Mouse (Mus musculus) thymus, postnatal 14 days (tissue): ENCODE measurements around the gene Fnip2.

ENCODE experiments used
- DNase-seq: peaks from one replicate; pipeline ENCODE4 v3.0.0; 2021

Gene Fnip2

DNA sequence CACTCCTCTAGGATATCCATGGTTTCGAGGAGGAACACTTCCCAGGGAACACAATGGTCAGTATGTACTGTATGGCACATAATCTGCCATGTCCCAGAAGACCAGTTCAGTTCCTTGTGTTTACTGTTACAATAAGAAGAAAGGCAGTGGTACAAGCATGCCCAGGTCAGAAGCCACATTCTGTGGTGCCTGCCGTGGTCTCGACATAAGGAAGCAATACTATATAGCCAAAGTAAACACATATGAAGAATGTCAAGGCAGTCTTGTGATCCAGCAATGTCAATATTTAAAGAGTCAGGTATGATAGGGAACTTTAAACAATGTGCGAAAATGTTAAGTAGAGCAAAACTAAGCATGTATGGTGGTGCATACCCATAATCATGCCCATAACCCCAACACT is 44.2 kb downstream of the Fnip2 start:
- no peak for DNase-seq

DNA sequence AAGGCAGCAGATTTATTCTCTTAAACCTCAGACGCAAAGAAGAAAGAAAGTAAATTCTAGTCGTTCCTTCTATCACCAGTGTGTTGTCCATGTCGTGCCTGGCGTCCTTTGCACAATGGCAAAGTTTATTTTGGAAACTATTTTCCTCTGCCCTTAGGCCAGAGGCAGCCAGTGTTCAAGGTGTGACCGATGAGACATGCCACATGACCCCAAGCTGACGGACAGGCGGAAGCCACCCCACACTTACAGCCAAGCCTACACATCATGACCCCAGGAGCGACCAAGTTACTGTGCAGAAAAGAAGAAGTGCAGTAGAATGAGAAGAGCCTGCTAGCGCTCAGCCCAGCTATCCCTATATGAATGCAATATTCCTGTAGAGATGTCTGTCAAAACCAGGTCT is 47.7 kb downstream of the Fnip2 start:
- DNase-seq, result no peak

DNA sequence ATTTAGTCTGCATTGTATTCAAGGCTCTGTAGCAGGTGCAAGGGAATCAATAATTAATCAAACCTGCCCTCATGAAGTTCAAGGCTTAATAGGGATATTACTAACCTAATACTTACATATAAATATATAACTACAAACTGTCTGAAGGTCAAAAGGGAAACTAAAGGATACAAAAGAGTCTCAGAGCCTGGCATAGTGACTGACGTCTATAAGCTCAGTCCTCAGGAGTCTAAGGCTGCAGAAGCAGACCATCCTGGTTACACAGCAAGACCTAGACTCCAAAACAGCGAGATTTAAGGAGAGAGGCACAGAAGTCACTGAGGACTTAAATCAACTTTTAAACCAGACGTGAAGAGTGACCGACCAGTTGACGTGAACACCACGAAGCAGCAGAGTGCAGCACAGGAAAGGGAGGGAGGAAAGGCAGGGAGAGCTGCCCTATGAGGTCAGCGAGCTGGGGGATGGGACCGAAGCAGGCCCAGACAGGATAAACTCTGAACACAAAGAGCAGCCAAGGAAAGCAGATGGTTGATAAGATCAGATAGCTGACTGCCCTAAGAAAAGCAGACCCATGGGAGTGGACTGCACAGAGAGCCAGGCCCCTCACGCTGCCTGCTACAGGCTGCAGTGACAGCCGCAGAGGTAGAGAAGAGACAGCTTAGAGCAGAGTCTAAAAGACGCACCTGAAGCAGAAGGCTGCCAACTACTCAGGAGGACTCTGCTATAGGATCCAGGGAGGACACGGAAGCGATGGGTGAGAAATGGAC is 48.7 kb downstream of the Fnip2 start:
- DNase-seq, result no peak

DNA sequence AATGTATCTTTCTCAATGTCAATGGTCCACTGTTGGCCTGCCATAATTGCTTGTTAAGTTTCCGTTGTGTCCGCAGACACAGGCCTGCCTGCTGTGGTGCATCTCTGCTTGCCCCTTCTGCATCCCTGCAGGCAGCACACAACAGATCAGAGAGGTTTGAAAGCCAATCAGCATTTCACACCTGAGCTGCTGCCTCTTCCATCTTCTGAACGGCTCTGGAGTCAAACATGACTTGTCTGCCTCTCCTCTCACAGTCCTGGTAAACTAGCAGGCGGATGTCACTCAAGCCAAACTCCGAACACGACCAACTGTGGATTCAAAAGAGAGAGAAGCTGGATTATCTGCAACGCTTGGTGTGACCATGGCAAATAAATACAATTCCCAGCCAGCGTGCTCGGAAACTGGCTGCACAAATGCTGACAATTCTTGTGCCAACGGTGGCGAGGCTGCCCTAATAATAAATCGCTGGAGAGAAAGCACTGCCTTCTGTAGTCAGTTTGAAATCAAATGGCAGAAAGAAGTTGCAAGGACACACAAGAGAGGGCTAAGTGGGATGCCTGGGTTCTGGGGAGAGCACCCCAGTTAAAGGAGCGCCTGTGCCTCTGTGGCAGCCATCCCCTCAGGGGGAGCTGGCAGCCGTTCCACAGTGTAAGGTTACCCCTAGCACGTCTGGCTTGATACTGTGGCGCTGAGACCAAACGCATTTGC is 49.6 kb downstream of the Fnip2 start:
- DNase-seq, result no peak

DNA sequence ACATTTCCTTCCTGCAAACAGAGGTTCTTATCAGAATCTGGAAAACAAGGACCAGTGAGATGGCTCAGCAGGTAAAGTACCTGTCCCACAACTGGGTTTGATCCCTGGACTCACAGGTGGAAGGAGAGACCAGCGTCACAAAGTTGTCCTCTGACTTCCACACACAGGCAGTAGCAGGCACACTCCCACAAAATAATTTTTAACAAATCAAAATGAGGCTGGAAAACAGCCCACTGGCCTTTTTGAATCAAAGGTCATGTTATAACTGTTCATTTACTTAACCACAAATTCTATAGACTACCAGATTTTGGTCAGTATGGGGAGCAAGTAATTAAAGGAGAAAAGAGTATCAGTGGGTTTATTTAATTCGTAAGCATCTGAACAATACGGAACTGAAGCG is 50.6 kb downstream of the Fnip2 start:
- DNase-seq, result no peak

DNA sequence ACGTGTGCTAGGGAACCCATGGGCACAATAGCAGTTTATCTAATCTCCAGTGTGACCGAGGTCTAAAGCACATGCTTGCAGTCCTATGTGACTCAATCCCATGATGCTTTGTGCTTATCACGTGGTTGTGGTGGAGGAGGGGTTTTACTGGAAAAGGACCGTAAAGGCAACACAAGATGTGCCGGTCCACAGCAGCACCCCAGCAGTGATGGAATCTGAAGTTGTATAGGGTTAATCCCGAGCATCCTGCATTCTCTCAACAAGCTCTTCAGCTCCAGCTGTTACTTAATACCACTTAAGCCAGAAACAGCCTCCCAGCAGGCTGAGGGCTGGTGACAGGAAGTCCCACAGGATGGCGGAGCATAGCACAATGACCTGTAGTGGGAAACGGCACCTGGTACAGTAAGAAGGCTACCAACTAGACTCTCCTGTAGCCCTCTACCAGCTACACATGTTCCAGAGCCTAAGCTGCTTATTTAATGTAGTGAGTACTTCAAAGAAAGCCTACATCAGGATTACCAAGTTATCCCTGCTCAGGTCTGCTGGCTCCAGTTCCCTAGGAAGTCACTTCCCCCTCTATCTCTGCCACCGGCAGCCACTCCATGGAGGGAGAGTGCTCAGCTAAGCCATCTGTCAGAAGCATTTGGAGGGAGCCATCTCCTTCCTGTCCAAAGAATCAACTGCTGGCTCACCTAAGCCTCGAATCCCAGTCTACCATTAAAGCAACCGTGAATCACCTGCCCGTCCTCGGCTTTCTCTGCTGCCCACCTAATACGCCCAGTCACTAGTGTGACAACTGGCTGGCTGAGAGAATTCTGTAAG is 51.3 kb downstream of the Fnip2 start:
- DNase-seq, result no peak

DNA sequence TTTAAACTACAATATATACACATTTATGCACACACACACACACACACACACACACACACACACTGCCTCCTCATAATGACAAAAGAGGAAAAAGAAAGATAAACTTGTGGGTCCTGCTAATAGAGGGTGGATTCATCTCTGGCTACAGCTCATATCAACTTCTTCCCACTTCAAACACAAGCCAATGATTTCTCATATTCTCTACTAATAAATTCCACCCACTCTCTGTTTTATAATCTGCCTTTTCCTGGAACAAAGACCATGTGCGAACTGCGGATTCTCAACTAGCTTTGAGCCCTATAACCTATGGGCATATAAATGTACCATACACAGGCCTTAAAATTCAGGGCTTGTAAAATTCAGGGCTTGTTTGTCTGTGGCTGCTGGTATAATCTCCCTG is 53.3 kb downstream of the Fnip2 start:
- no peak for DNase-seq

DNA sequence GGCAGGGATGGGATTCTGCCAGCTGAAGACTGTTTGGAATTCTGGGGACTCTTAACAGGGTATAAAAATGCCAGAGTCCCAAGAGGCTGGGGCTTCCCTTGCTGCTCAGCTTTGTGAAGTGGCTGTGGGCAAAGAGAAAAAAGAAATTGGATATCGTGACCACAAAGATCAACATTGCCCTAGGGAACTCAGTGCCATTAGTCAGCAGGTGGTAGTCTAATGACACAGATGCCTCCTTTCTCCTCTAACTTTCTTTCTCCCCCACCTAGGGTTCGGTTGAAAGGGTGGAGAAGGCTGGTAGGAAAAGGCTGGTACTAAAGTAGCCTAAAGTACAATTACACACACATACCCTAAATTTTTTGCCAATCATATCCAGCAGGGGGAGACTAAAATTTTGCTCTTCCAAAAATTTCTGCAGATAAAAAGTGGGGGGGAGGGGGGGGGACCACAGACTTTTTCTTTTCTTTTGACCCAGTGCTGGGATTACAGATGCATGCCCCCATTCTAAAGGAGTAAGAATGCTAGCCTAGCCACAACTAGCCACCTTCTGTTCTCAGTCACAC is 66.3 kb downstream of the Fnip2 start:
- no peak for DNase-seq

DNA sequence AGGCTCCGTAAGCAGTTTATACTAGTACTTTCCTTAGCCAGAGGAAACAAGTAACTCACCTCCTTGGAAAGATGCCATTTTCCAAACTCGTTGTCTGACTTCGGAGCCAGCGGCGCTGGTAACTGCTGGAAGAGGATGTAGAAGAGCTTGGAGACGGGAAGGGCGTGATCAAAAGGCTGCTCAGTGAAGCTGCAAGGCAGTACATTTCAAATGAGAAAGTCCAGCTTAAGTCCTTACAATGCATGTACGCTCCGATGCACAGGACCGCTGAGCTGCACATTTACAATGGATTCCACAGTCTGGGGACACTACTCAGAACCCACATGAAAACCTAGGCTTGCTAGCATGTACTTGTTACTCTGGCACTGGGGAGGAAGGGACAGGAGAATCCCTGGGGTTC is 67.3 kb downstream of the Fnip2 start:
- no peak for DNase-seq

DNA sequence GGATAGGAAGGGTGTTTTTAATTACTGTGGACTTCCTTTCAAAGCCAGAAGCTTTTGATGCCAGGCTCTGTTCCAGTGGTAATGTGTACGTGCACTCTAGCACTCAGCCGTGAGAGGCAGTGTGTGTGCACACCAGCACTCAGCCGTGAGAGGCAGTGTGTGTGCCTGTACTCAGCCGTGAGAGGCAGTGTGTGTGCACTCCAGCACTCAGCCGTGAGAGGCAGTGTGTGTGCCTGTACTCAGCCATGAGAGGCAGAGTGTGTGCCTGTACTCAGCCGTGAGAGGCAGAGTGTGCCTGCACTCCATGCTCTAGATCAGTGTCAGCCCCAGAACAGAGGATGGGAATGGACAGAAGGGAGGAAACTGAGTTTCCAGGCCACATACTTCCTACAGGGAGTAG is 70.9 kb downstream of the Fnip2 start:
- DNase-seq, result no peak

DNA sequence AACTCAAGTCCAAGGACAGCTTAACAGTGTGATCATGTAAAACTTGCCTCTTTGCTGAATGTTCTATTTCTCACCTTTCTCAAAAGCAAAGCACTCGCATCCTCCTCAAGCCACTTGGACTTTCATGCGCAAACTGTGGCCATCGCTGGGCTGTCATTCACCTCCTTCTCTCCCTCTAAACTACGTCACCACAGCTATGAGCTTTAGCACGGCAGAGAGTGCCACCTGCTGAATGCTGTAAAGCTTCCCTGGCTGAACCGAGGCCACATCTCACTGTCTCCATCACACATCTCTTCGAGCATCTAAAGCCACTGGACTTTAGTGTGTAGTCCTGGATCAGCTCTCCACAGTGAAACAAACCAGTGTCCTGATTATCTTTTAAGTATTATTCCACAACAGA is 72.4 kb downstream of the Fnip2 start:
- DNase-seq, result no peak

DNA sequence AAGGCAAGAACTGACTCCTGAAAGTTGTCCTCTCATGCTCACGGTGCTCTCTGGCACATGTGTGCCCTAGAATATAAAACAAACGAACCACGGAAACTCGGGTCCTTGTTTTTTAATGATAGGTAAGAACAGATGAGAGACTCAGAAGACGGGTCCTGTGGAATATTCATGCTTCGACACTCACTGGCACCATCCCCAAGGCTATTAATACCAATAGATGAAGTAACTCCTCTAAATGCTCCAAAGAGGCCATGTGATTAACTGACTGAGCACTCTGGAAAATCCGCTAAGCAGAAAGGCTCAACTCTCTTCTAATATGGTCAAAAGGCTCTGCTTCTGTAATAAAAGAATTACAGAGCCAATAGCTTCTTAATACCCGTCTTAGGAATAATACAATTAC is 73.6 kb downstream of the Fnip2 start:
- DNase-seq, result no peak

DNA sequence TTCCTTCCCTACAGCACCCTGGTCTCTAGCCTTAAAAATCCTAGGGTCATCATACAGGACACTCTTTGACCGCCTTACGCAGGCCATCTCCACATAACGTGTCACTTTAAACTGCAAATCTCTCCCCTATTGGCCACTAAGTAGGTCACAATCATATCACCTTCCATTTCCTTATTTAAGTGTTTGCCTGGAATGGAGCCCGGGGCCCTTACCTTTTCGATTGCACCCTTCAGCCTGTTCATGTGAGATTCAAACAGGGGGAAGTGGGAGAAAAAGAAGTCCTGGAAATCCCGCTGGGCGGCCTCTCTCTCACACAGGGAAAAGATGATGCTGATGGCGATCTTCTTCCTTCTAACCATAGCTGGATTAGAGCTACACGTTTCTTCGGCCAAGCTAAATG is 74.5 kb downstream of the Fnip2 start:
- DNase-seq, result no peak

DNA sequence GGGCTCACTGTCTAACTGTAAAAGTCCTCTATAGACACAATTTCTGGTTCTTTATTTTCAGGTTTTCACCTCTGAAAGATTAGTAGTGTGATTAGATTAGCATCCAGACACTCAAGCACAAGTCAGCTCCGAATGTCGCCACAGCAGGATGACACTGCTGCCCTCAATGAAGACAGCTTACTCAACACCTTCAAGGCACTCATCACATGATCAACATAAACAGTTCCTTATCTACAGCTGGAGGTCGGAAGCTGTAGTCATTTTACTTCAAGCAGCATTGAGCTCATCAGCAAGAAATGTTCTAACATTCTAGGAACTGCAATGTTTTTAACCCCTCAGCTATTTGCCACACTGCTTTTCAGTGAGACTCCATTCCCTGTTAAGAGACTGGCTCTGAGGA is 76.0 kb downstream of the Fnip2 start:
- DNase-seq, result no peak

DNA sequence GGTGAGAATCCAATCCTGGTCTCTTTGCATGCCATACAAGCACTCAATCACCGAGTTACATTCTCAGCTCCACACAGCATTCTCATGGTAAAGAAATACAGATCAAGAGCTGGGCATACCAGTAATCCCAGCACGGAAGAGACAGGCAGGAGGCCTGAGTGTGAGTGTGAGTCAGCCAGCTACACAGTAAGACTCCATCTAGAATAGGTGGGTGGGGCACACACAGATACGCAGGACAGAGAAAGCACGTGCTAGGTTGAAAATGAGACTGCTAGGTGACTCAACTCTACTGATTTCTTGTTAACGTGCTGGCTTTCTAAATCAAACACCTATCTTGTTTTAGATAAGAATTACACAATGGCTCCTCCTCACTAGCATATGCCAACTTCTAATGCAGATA is 77.5 kb downstream of the Fnip2 start:
- no peak for DNase-seq

DNA sequence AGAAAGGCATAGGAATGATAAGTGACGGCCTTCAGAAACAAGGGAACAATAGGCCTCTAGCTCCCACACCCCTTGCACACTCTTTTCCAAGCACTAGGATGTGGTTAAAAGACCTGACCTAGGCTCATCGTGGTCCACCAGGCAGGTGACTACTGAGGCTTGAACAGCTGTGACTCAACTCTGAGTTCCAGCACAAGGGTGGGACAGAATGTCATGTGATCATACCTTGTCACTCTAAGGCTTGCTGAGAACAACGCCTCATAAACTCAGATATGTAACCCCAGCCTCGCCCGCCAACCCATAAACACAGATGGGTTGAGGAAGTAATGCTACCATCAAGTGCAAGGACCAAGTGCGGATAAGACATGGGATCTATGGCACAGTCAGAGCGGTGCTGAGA is 79.6 kb downstream of the Fnip2 start:
- no peak for DNase-seq

DNA sequence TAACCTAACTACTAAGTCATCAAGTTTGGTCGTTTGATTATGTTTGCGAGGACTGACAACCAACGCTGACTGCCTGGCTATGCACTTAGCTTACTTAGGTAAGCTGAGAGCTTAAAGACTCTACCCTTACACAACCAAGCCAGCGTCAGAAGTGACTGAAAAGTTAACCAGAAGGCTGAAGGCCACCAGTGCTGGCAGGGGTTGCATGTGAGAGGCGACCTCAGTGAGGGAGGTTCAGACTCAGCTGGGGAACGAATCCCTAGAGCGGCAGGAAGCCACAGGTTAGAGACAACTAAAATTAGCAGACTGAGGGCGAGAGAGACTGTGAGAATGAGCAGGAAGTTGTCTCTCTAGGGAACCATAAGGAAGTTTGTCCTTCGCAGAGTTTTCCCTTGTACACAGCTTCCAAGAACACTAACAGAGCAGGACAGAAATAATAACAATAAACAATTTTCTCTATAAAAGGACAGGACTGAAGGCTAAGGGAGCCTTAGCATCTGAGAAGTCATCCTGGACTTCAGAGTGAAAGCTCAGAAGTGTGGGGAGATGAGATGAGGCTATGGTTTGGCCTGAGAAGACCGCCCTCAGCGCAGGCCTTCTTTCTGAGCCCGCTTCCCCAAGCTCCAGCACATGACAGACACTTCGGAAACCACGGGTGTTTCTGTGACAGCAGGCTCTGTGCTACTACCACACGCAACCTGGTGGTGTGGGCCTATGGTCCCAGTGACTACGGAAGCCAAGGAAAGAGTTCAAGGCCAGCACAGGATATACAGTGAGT is 83.1 kb downstream of the Fnip2 start:
- no peak for DNase-seq

DNA sequence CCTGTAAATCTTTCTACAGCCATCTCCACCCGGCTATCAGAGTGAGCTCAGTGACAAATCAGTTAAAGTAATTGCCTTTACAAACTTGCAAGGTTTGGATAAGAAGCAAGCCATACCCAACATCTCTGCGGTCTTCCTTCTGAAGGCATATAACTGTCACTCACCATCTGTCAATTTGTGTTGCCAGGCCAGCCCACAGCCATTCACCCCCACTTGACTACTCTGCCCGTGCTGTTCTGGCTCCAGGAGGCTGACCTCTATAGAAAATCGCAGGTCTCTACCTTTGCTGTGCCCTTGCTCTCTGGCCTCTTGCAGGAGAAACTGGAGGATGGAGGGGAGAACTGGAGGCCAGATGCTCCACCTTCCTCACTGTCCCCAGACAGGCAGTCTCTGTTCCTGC is 88.7 kb downstream of the Fnip2 start:
- no peak for DNase-seq

DNA sequence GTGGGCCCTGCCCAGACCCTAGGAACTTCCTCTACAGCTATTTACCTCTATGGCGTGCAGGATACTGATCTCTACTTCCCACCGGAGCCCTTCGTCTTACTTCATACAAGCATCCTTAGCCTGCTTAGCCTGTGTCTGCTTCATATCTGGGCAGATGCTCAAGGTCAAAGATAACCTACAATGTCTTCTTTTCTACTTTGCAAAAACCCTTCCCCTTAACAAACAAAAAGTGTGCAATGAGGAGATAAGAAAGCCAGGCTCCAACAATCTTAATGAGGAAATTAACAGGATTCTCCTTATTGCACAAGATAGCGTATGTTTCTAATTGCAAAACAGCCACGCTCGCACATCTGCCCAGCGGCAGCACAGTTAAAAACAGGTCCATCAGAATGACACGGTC is 89.2 kb downstream of the Fnip2 start:
- no peak for DNase-seq

DNA sequence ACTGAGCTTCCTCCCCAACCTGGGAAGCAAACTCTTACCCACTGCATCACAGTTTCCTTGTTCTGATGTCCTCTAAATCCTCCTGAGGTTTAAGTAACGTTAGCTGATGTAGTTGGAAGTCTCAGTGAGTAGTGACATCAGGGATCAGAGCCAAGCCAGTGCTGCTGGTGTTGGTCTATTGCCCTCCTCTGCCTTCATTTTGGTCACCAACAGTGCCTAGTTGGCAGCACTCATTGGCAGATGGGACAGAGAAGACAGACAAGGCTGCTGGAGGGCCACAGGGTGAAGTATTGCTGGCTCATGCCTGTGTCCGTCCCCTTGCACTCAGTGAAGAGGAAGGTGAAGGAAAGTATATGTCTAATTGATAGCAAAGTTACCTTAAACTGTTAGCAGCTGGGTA is 91.6 kb downstream of the Fnip2 start:
- DNase-seq, result no peak

DNA sequence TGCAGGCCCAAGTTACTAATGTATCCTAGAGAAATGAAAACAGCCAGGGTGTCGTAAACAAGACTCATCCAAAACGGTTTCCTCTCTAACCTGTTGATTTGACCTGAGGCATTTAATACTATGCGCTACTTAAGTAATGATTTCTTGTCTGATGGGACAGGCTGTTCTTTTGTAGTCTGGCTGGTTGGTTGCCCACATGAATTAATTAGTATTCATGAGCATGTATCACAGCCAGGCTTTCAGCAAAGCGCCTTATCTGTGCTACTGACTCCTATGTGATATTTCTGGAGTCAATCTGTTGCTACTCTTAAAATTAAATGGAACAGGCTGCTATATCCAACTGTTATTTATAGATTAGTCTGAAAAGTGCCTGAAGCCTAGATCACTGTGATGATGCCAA is 92.7 kb downstream of the Fnip2 start:
- no peak for DNase-seq

DNA sequence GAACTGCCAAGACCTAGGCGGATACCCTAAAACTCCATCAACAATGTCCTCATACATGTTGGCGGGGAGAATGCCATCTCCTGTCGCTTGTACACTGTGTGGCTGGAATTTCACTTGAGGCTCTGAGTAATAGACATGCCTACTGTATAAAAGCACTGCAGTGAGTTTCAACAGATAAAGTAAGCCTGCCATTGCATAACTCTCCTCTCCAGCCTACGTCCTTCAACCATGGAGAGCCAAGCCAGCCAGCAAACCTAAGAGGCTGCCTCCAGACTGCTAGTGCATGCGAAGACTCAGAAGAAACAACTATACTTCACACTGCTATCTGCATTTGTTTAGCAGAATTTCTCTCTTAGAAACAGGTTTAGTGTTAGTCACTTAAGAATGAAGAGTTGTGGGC is 95.2 kb downstream of the Fnip2 start:
- DNase-seq, result no peak

DNA sequence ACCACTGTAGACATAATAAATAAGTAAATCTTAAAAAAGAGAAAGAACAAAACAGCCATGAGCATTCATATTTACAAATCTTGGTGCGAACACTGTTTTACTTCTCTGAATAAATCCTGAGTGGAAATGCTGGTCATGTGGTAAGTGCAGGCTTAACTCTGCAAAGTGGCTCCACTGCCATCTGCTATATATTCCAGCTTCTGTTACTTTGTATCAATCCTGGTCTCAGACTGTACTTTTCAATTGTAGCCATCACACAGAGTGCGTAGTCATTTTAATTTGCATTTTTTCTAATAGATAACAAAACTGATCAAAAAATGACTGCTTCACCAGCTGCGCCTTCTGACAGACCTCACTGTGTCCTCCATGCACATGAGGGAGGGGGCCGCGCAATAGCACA is 98.2 kb downstream of the Fnip2 start:
- DNase-seq, result no peak
